Mouse (Mus musculus): Measurements from ENCODE around the gene Rhpn2. TPM values are rescaled to one million over a fixed set of nuclear protein-coding genes. Genes with fewer than 3 reads are reported as not detected.

Gene Rhpn2
- polyA plus RNA-seq, 1 experiment from 2014 or later, result 32.4 TPM

GRCm38 (mm10) chr7:35342498-35342897 is 8.5 kb downstream of the Rhpn2 start:
- H3K9me3 ChIP-seq (replicated peaks; ENCODE audit: control insufficient read depth, low read length), result no peaks in the 10 kb centered on the region
- peak overlapping the region; percentile 44; the same call in 1 of the 2 replicates for H3K27ac ChIP-seq (ENCODE audit: low read length)
- no peak overlapping the region for H3K4me2 ChIP-seq (ENCODE audit: low read depth, low read length)
- ATAC-seq (ENCODE audit: insufficient read depth, low FRiP score), result no peak
- H3K9ac ChIP-seq (ENCODE audit: low read length), result no peak overlapping the region
- 48% methylated on average over 4 of the region's 4 CpGs for WGBS
- no peaks in the 10 kb centered on the region for H3K36me3 ChIP-seq (ENCODE audit: control insufficient read depth, insufficient read depth, low read length)
- no peak overlapping the region for H3K4me3 ChIP-seq (replicated peaks; ENCODE audit: low read length)
- H3K4me1 ChIP-seq (ENCODE audit: control insufficient read depth, insufficient read depth, low read length), result no peaks in the 10 kb centered on the region
- H3K27me3 ChIP-seq (ENCODE audit: control insufficient read depth, insufficient read depth, low read length), result no peaks in the 10 kb centered on the region

GRCm38 (mm10) chr7:35344785-35345330 is 10.9 kb downstream of the Rhpn2 start:
- peak; percentile 29; the same call in 1 of the 2 replicates for ATAC-seq (ENCODE audit: insufficient read depth, low FRiP score)
- Histone ChIP-seq H3K27me3 (ENCODE audit: control insufficient read depth, insufficient read depth, low read length) (no peaks in the 10 kb centered on the region), H3K4me2 (ENCODE audit: low read depth, low read length) (no peak overlapping the region), H3K36me3 (ENCODE audit: control insufficient read depth, insufficient read depth, low read length) (no peaks in the 10 kb centered on the region), H3K9me3 (replicated peaks; ENCODE audit: control insufficient read depth, low read length) (no peaks in the 10 kb centered on the region), H3K27ac (ENCODE audit: low read length) (peak overlapping the region; percentile 49), H3K9ac (ENCODE audit: low read length) (no peak overlapping the region), H3K4me1 (ENCODE audit: control insufficient read depth, insufficient read depth, low read length) (no peaks in the 10 kb centered on the region; the same call in 1 of the 2 replicates), H3K4me3 (replicated peaks; ENCODE audit: low read length) (no peak overlapping the region)
- 75% methylated on average over 5 of the region's 5 CpGs for WGBS

- Histone ChIP-seq H3K4me2 (ENCODE audit: low read depth, low read length) (no peak overlapping the region), H3K9me3 (replicated peaks; ENCODE audit: control insufficient read depth, low read length) (no peaks in the 10 kb centered on the region), H3K9ac (ENCODE audit: low read length) (no peak overlapping the region), H3K4me1 (ENCODE audit: control insufficient read depth, insufficient read depth, low read length) (no peaks in the 10 kb centered on the region; the same call in 1 of the 2 replicates), H3K27ac (ENCODE audit: low read length) (peak overlapping the region; percentile 79), H3K36me3 (ENCODE audit: control insufficient read depth, insufficient read depth, low read length) (no peaks in the 10 kb centered on the region), H3K27me3 (ENCODE audit: control insufficient read depth, insufficient read depth, low read length) (no peaks in the 10 kb centered on the region), H3K4me3 (replicated peaks; ENCODE audit: low read length) (no peak overlapping the region)
- 45% methylated on average over 17 of the region's 18 CpGs for WGBS
- peak; percentile 84 for ATAC-seq (ENCODE audit: insufficient read depth, low FRiP score)
These were observed 14.1 kb downstream of the Rhpn2 start for GRCm38 (mm10) chr7:35347918-35348700.

GRCm38 (mm10) chr7:35349022-35349421 is 15.1 kb downstream of the Rhpn2 start:
- Histone ChIP-seq H3K27ac (ENCODE audit: low read length) (peak overlapping the region; percentile 65), H3K4me1 (ENCODE audit: control insufficient read depth, insufficient read depth, low read length) (no peaks in the 10 kb centered on the region; the same call in 1 of the 2 replicates), H3K4me2 (ENCODE audit: low read depth, low read length) (no peak overlapping the region), H3K36me3 (ENCODE audit: control insufficient read depth, insufficient read depth, low read length) (no peaks in the 10 kb centered on the region), H3K9me3 (replicated peaks; ENCODE audit: control insufficient read depth, low read length) (no peaks in the 10 kb centered on the region), H3K4me3 (replicated peaks; ENCODE audit: low read length) (no peak overlapping the region), H3K27me3 (ENCODE audit: control insufficient read depth, insufficient read depth, low read length) (no peaks in the 10 kb centered on the region), H3K9ac (ENCODE audit: low read length) (no peak overlapping the region)
- no peak for ATAC-seq (ENCODE audit: insufficient read depth, low FRiP score)
- 82% methylated on average over 4 of the region's 4 CpGs for WGBS

- Histone ChIP-seq H3K27ac (ENCODE audit: low read length) (peak overlapping the region; percentile 87), H3K4me1 (ENCODE audit: control insufficient read depth, insufficient read depth, low read length) (no peaks in the 10 kb centered on the region; the same call in 1 of the 2 replicates), H3K9ac (ENCODE audit: low read length) (no peak overlapping the region), H3K9me3 (replicated peaks; ENCODE audit: control insufficient read depth, low read length) (no peaks in the 10 kb centered on the region), H3K4me2 (ENCODE audit: low read depth, low read length) (0 out of 2 replicates have a peak overlapping the region, but pooled peaks have one; percentile 1), H3K4me3 (replicated peaks; ENCODE audit: low read length) (no peak overlapping the region), H3K36me3 (ENCODE audit: control insufficient read depth, insufficient read depth, low read length) (no peaks in the 10 kb centered on the region), H3K27me3 (ENCODE audit: control insufficient read depth, insufficient read depth, low read length) (no peaks in the 10 kb centered on the region)
- ATAC-seq (ENCODE audit: insufficient read depth, low FRiP score), result peak; percentile 47
- 68% methylated on average over 8 of the region's 8 CpGs for WGBS
These were observed 16.1 kb downstream of the Rhpn2 start for GRCm38 (mm10) chr7:35349886-35350684.

- H3K4me2 ChIP-seq (ENCODE audit: low read depth, low read length), result no peak overlapping the region
- H3K4me3 ChIP-seq (replicated peaks; ENCODE audit: low read length), result no peak overlapping the region
- no peak for ATAC-seq (ENCODE audit: insufficient read depth, low FRiP score)
- no peaks in the 10 kb centered on the region for H3K36me3 ChIP-seq (ENCODE audit: control insufficient read depth, insufficient read depth, low read length)
- no peak overlapping the region for H3K27ac ChIP-seq (ENCODE audit: low read length)
- 94% methylated on average over 3 of the region's 3 CpGs for WGBS
- no peak overlapping the region for H3K9ac ChIP-seq (ENCODE audit: low read length)
- H3K4me1 ChIP-seq (ENCODE audit: control insufficient read depth, insufficient read depth, low read length), result no peaks in the 10 kb centered on the region; the same call in none of the 2 replicates
- no peaks in the 10 kb centered on the region for H3K9me3 ChIP-seq (replicated peaks; ENCODE audit: control insufficient read depth, low read length)
- no peaks in the 10 kb centered on the region for H3K27me3 ChIP-seq (ENCODE audit: control insufficient read depth, insufficient read depth, low read length)
These were observed 17.2 kb downstream of the Rhpn2 start for GRCm38 (mm10) chr7:35351155-35351554.

GRCm38 (mm10) chr7:35353306-35353705 is 19.3 kb downstream of the Rhpn2 start:
- H3K27ac ChIP-seq (ENCODE audit: low read length), result no peak overlapping the region
- no peak overlapping the region for H3K4me3 ChIP-seq (replicated peaks; ENCODE audit: low read length)
- H3K9ac ChIP-seq (ENCODE audit: low read length), result no peak overlapping the region
- no peak for ATAC-seq (ENCODE audit: insufficient read depth, low FRiP score)
- H3K27me3 ChIP-seq (ENCODE audit: control insufficient read depth, insufficient read depth, low read length), result no peaks in the 10 kb centered on the region
- no peaks in the 10 kb centered on the region for H3K36me3 ChIP-seq (ENCODE audit: control insufficient read depth, insufficient read depth, low read length)
- H3K4me1 ChIP-seq (ENCODE audit: control insufficient read depth, insufficient read depth, low read length), result no peaks in the 10 kb centered on the region; the same call in none of the 2 replicates
- 93% methylated on average over 15 of the region's 15 CpGs for WGBS
- no peak overlapping the region for H3K4me2 ChIP-seq (ENCODE audit: low read depth, low read length)
- no peaks in the 10 kb centered on the region for H3K9me3 ChIP-seq (replicated peaks; ENCODE audit: control insufficient read depth, low read length)

GRCm38 (mm10) chr7:35355303-35355872 is 21.4 kb downstream of the Rhpn2 start:
- Histone ChIP-seq H3K36me3 (ENCODE audit: control insufficient read depth, insufficient read depth, low read length) (no peaks in the 10 kb centered on the region), H3K27me3 (ENCODE audit: control insufficient read depth, insufficient read depth, low read length) (no peaks in the 10 kb centered on the region), H3K27ac (ENCODE audit: low read length) (0 out of 2 replicates have a peak overlapping the region, but pooled peaks have one; percentile 40), H3K4me1 (ENCODE audit: control insufficient read depth, insufficient read depth, low read length) (no peaks in the 10 kb centered on the region; the same call in 1 of the 2 replicates), H3K4me3 (replicated peaks; ENCODE audit: low read length) (no peak overlapping the region), H3K9ac (ENCODE audit: low read length) (no peak overlapping the region), H3K9me3 (replicated peaks; ENCODE audit: control insufficient read depth, low read length) (no peaks in the 10 kb centered on the region), H3K4me2 (ENCODE audit: low read depth, low read length) (no peak overlapping the region)
- WGBS, result 31% methylated on average over 5 of the region's 5 CpGs
- ATAC-seq (ENCODE audit: insufficient read depth, low FRiP score), result peak; percentile 31; the same call in 1 of the 2 replicates
